Mouse (Mus musculus) frontal cortex, postnatal 25 days (tissue): Measurements from ENCODE around the gene Trp53bp2.

ENCODE experiments used
- DNase-seq, 2 experiments: peaks; one replicate each; pipeline ENCODE4 v3.0.0; 2022; ENCODE audit warnings: low spot score in 2 of 2

The Trp53bp2 gene

DNA sequence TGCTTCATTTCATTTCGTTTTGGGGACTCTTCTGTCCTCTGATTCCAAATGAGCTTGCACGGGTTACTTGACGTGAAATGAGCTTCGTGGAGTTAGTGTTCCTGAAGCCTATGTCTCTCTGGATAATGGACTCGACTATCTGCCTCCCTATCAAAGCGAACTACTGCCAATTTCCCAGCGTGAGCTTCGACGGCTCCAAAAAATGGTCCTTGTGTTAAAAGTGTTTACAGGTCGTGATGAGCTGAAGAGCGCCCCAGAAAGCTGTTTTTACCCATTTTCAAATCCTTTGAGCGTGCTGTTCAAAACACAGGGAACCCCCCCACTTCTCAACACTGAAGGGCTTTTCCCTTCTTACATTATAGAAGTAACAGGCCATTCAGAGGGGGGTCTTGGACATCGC lies 729 bp upstream of the Trp53bp2 start:
- peak in 1 of 2 experiments; percentile 9 for DNase-seq

DNA sequence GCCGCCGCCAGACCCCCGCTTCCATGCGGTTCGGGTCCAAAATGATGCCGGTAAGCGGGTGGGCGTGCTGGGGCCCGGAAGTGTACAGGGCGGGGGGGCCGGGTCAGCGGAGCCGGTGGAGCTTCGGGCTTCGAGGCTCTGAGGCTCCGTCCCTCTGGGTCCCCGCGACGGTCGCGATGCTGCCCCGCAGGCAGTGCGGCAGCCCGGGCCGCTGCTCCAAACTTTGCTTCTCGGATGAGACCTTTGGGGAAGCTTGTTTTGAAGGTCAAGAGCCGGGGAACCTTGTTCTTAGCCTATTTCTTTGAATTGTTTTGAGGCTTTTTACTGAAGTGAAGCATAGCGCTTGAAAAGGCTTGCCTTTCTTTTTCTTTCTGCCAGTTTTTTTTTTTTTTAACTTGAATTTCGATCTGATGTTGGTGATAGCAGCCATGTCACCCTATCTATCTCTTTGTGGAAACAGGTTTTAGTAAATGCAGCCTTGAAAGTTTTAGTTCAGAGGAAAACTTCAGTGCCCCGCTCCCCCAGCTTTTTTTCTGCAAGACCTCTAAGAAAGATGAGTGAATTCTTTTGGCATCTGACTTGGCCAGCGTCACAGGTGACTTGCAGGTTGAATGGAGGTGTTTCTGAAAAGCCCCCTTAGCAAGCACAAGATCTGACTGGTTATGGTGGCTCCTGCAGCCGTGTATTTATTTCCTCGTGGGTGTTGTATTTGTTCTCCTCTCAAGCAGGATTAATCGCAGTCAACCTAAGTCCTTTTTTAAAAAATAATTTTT lies 615 bp downstream of the Trp53bp2 start:
- no peak for DNase-seq

DNA sequence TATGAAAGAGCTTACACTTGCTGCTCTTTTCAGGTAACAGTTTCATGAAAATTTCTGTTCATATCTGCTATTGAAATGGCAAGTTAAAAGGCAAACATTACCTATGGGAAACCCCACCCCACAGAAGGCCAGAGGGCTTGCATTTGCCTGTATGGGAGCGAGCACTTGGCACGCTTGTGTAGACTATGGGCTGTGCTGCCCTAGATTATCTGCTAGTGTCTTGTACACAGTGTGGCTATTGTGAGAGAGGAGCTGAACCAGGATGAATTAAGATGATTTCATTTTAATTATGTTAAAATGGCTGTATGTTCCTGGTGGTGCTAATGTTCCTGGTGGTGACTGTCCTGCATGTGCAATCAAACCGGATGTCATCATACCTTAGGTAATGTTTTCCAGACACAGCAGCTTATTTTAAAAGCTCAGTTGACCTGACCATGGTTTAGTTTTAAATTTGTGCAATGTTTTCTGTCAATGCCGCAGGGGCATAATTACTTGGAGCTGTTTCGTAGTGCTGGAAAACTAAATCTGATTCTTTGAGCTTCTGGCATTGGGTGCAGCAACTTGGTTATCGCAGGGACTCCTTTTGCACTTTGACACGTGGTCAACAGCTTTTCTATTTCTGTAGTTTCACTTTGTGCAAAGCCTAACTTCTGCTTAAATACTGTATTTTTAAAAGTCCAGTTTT lies 3.8 kb downstream of the Trp53bp2 start:
- DNase-seq, result no peak

DNA sequence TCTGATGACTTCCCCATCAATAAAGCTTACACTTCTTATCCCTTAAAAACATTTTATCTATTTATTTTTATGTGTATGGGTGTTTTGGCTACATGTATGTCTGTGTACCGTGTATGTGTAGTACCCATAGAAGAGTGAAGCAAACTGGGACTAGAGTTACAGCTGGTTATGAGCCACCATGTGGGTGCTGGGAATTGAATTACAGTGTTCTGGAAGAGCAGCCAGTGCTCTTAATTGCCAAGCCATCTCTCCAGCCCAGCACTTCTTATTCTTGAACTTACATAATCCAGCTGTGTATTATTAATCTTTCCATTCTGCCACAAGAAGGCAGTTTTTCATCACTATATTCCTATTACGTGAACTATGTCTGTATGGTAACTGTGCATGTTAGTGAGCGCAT lies 10.5 kb downstream of the Trp53bp2 start:
- no peak for DNase-seq

DNA sequence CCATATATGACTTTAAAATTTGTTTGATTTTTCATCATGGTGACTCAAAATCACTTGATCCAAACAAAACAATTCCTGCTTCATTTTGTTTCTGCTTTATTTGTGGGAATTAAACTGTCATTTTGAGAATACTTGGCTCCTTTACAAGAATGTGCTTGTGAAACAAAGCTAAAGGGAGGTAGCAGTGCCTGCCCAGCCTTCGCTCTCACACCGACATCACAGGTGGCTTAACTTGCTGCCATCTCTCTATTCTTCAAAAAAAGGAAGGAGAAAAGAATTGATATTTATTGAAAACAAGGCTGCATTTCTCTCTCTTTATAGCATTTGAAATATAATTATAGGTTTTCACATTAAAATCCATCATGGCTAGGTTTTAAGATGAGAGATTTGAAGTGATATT lies 15.3 kb downstream of the Trp53bp2 start:
- DNase-seq, result no peak

DNA sequence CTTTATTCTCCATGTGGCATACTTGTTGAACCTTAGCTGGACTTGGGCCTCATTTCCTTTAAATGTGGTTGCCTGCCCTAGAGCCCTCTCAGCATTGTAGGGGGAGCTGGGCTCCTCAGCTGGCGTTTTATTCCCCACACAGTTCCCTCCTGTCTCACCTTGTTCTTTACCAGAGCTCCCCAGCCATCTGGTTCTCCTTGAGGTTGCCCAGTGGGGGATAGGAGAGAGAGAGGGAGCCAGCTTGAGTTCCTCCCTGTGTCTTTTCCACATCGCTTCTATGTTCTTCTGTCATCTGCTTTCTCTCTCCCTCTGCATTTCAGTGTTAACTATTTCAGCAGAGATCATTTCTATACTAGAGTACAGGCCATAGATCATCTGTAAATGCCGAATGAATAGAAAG lies 16.2 kb downstream of the Trp53bp2 start:
- DNase-seq, result no peak

DNA sequence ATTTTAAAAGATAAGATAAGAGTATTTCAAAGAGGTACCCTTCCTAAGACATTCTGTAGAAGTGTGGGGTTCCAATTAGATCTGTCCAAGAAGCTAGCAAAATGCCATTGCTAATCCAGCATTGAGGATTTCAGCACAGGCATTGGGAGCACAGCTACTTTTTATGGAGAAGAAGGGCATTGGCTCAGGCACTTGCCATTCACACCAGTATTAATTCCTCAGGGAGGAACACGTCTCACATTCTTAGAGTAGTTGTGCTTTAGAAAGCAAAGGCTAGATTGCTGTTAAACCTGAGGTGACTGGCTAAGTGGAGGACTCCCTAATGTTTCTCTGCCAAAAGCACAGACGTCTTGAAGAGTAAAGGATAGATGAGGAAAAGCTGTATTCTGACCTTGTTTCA lies 17.5 kb downstream of the Trp53bp2 start:
- DNase-seq, result no peak

DNA sequence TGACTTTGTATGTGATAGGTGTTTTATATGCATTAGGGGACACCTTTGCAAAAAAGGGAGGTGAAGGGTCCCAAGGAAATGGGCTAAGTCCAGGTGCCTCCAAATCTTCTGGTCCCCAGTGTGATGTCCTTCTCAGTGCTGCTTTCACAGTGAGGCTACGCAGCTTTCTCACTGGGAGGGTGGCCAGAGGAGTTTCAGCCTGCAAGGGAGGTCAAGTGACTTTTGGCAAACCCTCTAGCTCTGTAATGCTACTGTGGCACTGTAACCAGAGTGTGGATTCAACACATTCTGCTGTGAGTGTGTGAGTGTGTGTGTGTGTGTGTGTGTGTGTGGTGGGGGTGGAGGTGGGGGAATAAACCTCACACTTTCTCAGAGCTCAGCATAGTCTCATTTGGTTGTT lies 18.5 kb downstream of the Trp53bp2 start:
- DNase-seq, result no peak

DNA sequence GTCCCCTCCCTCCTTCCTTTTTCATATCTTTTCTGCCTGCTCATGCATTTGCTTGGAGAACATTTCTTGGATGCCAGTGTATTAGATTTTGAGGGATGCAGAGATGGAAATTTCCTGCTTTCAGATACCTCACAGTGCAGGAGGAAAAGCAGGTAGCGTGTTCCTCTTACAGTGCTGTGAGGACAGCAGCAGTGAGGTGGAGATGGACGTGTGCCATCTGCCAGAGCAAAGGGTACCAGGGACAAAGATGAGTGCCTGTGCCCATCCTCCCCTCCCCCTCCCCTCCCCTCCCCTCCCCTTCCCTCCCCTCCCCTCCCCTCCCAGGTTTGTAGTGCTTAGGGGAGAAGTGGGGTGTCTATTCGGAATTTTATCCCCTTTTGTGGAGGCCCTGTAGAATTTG lies 20.9 kb downstream of the Trp53bp2 start:
- no peak for DNase-seq

DNA sequence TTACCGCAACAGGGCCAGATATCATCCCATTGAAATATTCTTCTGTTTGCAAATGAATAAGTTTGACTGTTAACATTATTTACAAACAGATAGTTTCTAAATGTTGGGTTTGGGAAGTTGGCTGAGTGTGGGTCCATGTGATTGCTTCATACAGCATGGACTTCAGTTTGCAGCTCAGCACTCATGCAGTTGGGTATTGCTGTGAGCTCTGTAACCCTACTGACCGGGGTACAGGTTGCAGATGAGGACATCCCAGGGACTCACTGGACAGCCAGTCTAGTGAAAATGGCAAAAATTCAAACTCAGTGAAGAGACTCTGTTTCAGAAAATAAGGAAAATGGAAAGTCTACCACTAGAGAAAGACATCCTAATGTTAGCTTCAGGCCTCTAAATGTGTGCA lies 21.7 kb downstream of the Trp53bp2 start:
- no peak for DNase-seq

DNA sequence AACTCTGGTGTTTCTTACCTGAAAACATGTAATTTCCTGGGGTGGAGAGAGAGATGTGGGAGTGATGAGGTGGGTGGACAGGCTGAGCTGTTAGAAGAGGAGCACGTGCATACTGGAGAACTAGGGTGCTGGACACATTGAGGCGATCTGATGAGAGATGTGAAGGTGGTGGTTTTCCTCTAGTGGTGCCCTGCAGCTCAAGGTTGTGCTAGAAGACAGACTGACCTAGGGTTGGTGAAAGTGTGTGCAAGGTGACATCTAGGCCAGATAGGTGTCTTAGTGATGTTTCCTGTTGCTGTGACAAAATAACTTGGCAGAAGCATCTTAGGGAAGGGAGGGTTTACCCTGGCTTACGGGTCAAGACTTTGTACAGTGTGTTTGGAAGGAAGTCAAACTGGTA lies 23.1 kb downstream of the Trp53bp2 start:
- DNase-seq, result no peak

DNA sequence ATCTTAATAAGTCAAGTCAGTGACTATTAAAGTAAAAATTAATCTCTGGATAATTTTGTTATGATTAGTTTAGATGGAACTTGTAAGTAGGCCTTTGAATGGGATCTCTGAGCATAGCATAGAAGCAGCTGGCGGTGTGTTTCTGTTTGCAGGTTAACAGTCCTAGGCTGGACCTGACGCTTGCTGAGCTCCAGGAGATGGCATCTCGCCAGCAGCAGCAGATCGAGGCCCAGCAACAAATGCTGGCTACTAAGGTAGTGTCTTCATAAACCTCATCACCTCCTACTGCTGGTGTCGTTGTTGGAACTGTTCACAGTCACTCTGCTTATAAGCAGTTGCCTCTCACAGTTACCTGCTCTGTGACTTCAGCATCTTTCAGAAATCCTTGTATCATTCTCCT lies 27.8 kb downstream of the Trp53bp2 start:
- DNase-seq, result no peak

DNA sequence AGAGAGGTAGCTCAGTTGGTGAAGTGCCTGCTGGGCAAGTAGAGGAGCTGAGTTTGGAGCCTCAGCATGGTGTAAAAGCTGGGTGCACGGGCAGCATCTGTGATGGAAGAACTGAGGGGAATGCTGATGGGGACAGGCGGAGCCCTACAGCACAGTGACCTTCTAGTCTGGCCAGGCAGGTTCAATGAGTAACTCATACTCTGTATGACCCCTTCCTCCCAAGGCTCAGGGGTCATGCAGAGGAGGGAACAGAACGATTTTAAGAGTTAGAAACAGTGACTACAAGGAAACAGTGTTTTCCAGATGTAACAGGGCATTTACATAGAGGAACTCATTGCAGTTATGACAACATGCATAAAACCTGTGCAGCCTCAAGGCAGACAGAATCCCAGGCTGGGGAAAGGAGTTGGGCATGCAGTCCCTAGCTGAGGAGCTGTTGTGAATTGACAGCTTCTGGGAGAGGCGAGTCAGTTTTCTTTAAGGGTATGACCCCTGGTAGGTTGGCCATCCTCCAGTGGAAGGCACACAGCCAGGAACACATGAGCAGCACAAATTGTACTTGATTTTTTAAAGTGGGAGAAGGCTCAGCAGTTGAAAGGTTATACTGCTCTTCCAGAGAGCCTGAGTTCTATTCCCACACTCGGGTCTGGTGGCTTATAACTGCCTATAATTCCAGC lies 30.7 kb downstream of the Trp53bp2 start:
- peak in 1 of 2 experiments; percentile 26 for DNase-seq

DNA sequence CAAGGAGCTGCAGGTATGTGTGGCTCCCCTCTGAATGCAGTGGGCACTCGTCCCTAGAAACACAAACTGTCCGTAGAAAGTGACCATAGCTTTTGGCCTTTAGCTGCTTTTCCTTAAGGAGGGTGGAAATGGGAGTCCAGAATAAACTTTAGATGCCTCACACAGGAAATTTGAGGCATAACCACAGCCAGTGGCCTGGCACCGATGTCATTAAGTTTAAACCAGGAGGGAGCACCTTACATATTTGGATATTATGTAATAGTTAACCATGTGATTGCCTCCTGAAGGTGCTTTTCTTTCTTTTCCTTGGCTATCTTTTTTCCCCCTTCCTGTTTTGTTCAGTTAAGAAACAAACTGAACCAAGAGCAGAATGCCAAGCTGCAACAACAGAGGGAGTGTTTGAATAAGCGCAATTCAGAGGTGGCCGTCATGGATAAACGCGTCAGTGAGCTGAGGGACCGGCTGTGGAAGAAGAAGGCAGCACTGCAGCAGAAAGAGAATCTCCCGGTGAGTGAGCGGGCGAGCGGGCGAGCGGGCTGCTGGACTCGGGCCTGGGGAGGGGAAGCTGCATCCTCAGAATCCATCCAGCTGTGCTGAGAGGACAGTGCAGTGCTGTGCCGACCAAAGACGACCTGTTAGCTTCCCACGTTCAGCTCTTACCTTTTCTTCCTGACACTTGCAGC lies 33.0 kb downstream of the Trp53bp2 start:
- DNase-seq, result no peak

DNA sequence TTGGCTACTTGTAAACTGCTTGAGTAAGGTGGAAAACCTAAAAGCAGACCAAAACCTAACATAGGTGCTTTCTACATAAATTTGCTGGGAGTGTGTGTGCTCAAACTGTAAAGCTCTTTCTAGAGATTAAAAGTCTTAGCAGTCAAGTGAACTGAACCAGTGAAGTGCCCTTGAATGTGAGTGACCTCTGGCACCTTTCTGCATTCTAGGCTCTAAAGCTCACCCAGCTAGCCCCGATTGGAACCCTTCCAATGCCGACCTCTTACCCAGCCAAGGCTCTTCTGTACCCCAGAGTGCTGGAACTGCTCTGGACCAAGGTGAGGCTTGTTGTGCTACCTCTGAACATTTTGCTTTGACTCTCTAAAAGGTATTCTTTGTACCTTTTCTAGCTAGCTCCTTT lies 35.1 kb downstream of the Trp53bp2 start:
- DNase-seq, result no peak

DNA sequence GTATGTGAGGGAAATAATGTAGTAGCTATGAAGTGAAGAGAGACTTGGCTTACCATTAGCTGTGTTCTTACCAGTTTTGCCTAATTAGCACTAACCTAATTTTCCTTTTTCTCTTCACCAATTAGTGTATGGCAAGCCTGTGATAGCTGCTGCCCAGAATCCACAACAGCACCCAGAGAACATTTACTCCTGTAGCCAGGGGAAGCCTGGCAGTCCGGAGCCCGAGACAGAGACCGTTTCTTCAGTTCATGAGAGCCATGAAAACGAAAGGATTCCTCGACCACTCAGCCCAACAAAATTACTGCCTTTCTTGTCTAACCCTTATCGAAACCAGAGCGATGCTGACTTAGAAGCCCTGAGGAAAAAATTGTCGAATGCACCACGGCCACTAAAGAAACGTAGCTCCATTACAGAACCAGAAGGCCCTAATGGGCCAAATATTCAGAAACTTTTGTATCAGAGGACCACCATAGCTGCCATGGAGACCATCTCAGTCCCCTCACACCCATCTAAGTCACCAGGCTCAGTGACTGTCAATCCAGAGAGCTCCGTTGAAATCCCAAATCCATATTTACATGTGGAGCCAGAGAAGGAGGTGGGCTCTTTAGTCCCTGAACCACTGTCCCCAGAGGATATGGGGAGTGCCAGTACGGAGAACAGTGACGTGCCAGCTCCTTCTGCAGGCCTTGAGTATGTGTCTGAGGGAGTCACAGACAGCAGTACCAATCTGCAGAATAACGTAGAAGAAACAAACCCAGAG lies 39.5 kb downstream of the Trp53bp2 start:
- no peak for DNase-seq

DNA sequence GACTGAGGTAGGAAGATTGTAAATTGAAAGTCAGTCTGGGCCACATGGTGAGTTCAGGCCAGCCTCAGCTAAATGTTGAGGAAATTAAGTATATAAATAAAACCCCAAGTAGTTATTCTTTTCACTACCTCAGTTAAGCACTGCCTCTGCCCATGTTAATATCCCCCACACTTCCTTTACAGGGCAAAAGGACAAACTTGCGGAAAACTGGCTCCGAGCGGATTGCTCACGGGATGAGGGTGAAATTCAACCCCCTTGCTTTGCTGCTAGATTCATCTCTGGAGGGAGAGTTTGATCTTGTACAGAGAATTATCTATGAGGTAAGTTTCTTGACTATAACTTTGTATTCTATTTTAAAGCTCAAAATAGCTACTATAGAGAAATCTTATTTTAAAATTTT lies 43.5 kb downstream of the Trp53bp2 start:
- DNase-seq, result no peak

DNA sequence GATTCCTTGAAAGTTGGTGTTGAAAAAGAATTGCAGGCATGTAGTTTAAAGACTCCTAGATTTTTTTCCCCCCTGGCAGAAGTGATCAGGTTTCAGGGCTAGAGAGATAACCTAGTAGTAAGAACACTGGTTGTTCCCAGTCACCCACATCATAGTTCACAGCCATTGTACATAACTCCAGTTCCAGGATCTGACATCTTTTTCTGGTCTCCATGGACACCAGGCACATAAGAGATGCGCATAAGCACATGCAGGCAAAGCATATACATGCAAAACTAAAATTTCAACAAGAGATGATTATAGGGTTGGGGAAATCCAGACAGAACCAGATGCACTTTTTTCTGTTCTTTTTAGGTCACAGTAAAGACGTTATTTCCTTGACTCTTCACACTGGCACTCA lies 46.1 kb downstream of the Trp53bp2 start:
- DNase-seq, result no peak

DNA sequence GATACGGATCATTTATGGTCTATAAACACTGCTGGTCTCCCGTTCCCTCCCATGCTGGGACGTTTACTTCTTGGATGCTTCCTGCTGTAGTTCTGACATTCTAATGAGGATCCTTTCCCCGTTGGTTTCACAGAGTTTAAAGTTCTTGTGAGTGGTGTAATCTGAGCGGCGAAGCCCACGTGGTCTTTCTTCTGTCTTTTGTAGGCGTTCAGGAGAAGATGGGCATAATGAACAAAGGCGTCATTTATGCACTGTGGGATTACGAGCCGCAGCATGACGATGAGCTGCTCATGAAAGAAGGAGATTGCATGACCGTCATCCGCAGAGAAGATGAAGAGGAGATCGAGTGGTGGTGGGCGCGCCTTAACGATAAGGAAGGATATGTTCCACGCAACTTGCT lies 49.6 kb downstream of the Trp53bp2 start:
- DNase-seq, result no peak

DNA sequence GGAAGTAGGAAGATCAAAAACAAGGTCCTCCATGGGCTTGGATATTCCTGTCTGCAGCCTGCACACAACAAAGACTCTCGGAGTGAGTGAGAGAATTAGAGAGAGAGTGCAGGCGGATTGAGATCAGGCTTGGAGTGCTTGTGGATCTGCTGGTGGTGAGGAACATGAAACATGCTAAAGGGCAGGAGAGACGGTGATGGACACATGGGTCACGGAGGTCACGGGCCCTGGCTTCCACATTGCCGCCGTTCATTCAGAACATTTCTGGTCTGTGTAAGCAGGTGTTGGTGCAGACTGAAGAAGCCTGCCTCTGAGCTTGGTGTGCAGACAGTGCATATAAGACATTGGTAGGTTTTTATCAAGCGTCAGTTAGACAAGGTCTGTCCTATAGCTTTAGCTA lies 50.5 kb downstream of the Trp53bp2 start:
- DNase-seq, result no peak
